Mouse (Mus musculus): ENCODE data around the gene Calcrl.

Calcrl gene

DNA sequence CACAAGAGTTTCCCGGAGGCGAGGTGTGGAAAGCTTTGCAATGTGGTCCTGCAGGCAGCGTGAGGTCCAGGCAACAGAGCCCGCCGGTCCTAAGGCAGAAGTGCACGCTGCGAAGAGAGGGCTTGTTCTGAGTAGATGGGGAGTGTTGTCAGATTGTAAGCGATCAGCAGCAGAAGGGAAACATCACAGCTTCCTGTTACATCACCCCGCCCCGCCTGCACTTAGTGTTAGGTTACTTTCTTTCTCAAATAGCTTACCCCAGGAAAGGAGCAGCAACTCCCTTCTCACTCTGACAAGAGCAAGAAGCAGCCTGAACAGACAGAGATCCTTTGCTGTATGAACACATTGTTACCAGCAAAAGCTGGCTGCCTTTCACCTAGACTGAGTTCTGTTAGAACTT is at the start of gene Calcrl:
Gene Calcrl (minus strand): TSS at position 274 of the 400 bp plus-strand sequence.
- in situ Hi-C loops (cut with MboI; ENCODE audit: low sequenced_read_pairs), result loop anchor here (25.0 kb wide), 1 partner anchor 613 kb away; the partner anchor contains the start of gene Fam171b

- in situ Hi-C loops (cut with MboI; ENCODE audit: low sequenced_read_pairs), result no loop called here
Observed at GRCm38 (mm10) chr2:84474651-84475050, 49.4 kb upstream of the Calcrl start.

- in situ Hi-C loops (cut with MboI; ENCODE audit: low sequenced_read_pairs), result no loop called here
Observed at GRCm38 (mm10) chr2:84473941-84474530, 48.8 kb upstream of the Calcrl start.

DNA sequence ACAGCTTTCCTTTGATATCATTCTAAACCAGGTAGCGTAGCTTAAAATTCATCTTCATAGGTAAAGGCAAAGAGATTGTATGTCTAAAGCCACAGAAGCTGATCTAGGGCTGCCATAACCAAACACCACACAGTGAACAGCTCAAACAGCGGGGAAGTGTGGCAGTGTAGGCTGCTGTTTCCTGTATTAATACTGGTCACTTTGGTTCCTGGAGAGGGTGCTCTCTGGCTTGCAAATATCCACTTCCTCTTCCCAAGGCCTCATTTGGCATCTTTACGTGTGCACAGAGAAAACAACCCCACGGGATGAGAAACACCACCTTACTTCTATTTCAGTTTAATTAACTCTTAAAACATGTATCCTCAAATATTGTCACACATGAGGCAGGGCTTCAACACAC is 42.2 kb upstream of the Calcrl start:
- in situ Hi-C loops (cut with MboI; ENCODE audit: low sequenced_read_pairs), result no loop called here

DNA sequence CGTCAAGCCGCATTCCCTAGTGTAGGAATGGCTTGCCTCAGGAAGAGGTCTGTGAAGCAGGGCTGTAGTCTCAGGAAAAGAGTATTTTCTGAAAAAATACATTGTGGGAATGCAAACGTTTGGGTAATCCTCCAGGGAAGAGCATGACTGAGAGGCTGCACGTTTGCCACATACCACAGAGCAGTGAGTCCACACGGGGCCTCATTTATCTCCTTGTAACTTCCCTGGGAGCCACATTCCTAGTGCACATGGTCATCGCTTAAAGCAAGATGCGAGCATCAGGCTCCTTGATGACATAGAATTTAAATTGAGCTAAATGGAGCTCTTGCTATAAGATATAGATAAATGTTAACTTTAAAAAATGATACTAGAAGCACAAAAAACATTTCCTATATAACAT is 39.7 kb upstream of the Calcrl start:
- in situ Hi-C loops (cut with MboI; ENCODE audit: low sequenced_read_pairs), result no loop called here

DNA sequence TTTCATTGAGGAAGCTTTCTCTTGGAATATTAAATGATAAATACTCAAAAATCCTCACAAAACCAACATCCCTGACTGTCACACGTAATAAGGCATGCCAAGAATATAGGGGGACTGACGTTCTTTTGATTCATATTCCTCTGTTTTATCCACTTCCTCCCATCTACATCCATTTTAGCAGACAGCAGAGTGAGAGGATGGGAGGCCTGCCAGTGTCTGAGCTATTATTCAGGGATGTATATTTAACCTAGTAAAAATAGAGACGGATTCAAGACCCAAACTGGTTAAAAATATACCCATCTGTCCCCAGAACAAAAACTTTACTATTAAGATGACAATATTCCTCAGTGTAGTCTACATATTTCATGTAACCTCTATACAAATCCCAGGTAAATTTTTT is 37.2 kb upstream of the Calcrl start:
- in situ Hi-C loops (cut with MboI; ENCODE audit: low sequenced_read_pairs), result no loop called here

- in situ Hi-C loops (cut with MboI; ENCODE audit: low sequenced_read_pairs), result loop anchor here (10.0 kb wide), 1 partner anchor 205 kb away; no protein-coding TSS in a partner anchor
Observed at GRCm38 (mm10) chr2:84459651-84460177, 34.5 kb upstream of the Calcrl start.

DNA sequence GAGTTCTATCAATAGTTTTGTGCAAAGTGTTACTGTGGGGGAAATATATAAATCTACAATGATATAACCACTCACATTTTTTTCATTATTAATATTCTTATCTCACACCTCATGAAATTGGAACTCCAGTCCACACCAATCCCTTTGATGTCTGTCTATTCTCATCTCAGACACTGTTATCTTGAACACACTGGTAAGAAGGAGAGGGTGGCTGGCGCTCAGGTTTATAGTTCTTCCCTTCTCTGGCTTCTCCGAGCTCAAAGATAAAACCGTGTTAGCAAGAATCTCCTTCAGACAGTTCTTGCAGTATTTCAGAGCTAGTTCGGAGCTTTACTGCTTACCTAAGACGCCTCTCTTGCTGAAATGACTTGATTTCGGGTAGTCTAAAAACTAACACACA is 32.0 kb upstream of the Calcrl start:
- in situ Hi-C loops (cut with MboI; ENCODE audit: low sequenced_read_pairs), result loop anchor here (10.0 kb wide), 1 partner anchor 208 kb away; no protein-coding TSS in a partner anchor

- in situ Hi-C loops (cut with MboI; ENCODE audit: low sequenced_read_pairs), result loop anchor here (10.0 kb wide), 1 partner anchor 209 kb away; no protein-coding TSS in a partner anchor
Observed at GRCm38 (mm10) chr2:84455236-84455799, 30.1 kb upstream of the Calcrl start.

- in situ Hi-C loops (cut with MboI; ENCODE audit: low sequenced_read_pairs), result loop anchor here (10.0 kb wide), 1 partner anchor 210 kb away; no protein-coding TSS in a partner anchor
Observed at GRCm38 (mm10) chr2:84454551-84455235, 29.5 kb upstream of the Calcrl start.

DNA sequence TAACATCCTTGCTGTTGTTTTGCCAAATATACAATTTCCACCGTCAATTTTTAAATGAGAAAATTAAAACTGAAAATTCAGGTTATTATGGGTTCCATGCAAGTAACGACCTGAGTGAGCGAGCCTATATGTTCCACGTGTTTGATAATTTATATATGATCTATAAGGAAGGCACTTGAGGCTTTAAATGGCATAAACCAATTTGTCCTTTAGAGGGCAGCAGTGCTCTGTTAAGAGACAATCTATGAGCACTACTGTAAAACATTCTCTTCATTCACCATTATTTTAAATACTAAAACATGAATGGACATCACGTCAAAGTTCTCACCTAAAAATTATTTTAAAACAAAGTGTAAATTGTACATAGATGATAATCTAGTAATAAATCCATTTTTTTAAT is 28.8 kb upstream of the Calcrl start:
- in situ Hi-C loops (cut with MboI; ENCODE audit: low sequenced_read_pairs), result loop anchor here (10.0 kb wide), 1 partner anchor 211 kb away; no protein-coding TSS in a partner anchor

DNA sequence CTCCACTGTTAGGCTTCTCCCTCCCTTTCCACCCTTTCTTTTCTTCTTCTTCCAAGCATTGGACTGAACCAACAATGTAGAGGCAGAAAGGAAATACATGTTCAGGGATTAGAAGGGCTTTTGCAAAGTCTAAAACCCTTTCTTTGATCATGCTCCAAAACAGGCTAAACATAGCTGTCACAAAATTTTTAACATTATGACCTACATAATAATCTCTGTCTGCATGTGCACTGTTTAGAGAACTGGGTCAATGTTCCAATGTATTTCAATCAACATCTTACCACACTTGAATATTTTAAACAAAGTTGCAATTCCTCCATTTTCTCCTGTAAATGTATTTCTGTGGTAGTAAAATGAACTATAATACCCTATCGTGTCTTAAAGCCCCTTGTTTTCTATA is 20.3 kb upstream of the Calcrl start:
- in situ Hi-C loops (cut with MboI; ENCODE audit: low sequenced_read_pairs), result loop anchor here (25.0 kb wide), 1 partner anchor 633 kb away; the partner anchor contains the start of gene Fam171b

DNA sequence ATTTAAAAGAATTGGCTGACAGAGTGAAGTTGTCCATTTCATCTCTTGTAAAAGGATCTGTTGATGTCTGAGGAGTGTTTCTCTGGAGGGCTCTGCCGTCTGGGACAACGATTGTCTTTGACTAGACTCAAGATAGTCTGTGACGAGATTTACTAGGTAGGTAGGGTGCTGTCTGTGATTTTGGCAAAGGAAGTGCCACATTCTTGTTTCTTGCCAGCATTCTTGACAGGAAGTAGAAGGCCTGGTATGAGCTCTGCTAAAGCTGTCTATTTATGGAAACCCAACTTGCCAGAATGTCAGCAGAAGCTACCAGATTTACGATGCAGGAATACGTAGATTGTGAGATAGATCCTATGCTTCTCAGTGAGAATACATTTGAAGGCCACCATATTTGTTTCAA is 16.7 kb upstream of the Calcrl start:
- in situ Hi-C loops (cut with MboI; ENCODE audit: low sequenced_read_pairs), result loop anchor here (25.0 kb wide), 1 partner anchor 630 kb away; the partner anchor contains the start of gene Fam171b

DNA sequence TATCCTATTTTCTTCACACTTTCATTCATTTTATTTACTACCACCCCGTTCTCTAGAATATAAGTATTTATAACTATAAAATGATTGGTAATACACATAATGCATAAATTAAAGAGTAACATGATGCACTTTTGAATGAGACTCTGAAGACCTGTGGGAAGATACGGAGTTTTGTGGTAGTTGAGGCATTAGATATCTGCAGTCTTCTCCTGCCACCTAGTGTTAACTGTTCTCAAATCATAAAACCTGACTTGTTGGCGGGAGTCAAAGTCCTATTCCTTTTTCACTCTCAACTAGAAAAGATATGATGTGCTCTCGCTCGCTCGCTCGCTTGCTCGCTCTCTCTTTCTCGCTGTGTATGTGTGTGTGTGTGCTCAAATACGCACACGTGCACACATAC is 4.5 kb upstream of the Calcrl start:
- in situ Hi-C loops (cut with MboI; ENCODE audit: low sequenced_read_pairs), result loop anchor here (25.0 kb wide), 1 partner anchor 617 kb away; the partner anchor contains the start of gene Fam171b

GRCm38 (mm10) chr2:84428836-84429235 is 3.6 kb upstream of the Calcrl start:
- in situ Hi-C loops (cut with MboI; ENCODE audit: low sequenced_read_pairs), result loop anchor here (25.0 kb wide), 1 partner anchor 617 kb away; the partner anchor contains the start of gene Fam171b

- in situ Hi-C loops (cut with MboI; ENCODE audit: low sequenced_read_pairs), result loop anchor here (25.0 kb wide), 1 partner anchor 614 kb away; the partner anchor contains the start of gene Fam171b
Observed at GRCm38 (mm10) chr2:84426531-84426930, 1.3 kb upstream of the Calcrl start.

GRCm38 (mm10) chr2:84416501-84416900 is 8.7 kb downstream of the Calcrl start:
- in situ Hi-C loops (cut with MboI; ENCODE audit: low sequenced_read_pairs), result no loop called here

DNA sequence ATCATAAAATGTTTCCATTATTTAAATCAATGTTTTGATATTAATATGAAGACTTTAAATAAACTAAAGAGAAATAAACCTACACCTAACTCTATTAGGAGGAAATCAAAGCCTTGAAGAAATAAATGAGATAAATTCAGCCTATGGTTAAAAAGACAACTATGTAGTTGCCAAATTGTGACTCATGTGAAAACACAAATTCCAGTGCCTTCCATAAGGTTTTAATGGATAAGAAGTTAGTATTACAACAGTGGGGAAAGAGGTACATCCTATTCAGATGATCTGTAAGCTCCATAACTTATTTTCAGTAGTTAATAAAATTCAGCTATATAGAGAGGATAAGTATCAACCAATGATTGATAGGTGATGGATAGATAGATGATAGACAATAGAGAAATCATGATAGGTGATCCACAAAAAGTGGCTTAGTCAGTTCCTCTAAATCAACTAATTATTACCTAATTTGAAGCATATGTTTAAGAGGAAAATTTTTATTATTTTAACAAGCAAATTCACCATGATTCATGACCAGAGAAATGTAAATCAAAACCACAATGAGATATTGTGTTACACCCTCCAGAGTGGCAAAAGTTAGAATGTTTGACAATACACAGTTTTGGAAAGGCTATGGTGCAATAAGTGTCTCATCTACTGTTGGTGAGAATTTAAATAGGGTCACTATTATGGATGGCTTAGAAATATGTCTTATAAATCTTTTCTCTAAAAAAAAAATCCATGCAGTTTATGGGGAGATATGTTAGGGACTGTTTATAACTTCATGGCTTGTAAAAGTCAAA is 15.2 kb downstream of the Calcrl start:
- in situ Hi-C loops (cut with MboI; ENCODE audit: low sequenced_read_pairs), result no loop called here

- in situ Hi-C loops (cut with MboI; ENCODE audit: low sequenced_read_pairs), result no loop called here
Observed at GRCm38 (mm10) chr2:84404834-84405233, 20.4 kb downstream of the Calcrl start.

- in situ Hi-C loops (cut with MboI; ENCODE audit: low sequenced_read_pairs), result no loop called here
Observed at GRCm38 (mm10) chr2:84402713-84403112, 22.5 kb downstream of the Calcrl start.

Data from CH12F3 (cell line).